Mouse (Mus musculus) gastrocnemius, postnatal 14 days (tissue): Measurements from ENCODE around the gene Hebp1. TPM values are rescaled to one million over a fixed set of nuclear protein-coding genes. Genes with fewer than 3 reads are reported as not detected.

ENCODE experiments used
- DNase-seq: peaks from one replicate; pipeline ENCODE4 v3.0.0; 2021; ENCODE audit warnings: mixed read lengths
- intact Hi-C: fragments of 180-260 bp; cut with DNase I; formaldehyde crosslinking; loops from one replicate; pipeline ENCODE4 v1.15.1; 2025; ENCODE audit warnings: low total_unique reads
- total RNA-seq, 2 experiments: library from RNA; stranded (reverse); gene quantifications; 2 replicates each; pipeline ENCODE4 v1.2.3; 2021

Hebp1 gene
- total RNA-seq, 2 experiments from 2014 or later: 9.7 to 10.3 TPM

DNA sequence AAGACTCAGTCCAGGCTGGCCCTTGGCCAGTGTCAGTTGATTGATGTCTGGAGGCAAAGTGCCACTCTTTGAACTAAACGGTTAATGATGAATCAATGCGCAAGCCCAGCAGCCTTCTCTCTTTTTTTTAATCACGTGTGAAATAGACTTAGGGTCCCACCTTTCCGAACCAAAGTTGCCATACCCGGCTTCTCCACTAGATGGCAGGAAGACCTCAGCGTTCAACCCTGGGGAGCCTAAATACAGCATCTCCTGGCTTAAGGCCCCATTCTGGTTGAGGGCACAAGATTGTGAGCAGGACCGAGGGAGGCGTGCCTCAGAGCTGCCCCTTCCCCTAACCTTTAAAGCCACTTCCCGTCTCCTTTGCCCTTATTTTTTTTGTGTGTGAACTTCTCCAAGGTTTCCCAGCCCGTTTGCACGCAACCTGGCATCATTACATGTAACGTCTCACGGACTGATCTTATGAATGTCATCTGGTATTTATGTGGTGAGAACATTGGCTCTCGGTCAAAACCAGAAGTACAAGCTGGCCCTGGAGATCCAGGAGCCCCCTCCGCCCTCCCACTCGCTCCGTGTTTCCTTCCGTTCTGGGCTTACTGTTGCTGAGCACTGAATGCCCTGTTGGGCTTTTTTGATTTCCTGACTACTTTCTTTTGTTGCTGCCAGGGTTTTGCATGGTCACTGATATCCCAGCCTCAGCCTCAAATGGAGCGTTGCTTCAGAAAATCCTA, 109.9 kb downstream of the Hebp1 start:
- DNase-seq: peak; percentile 75
- intact Hi-C loops: loop anchor here (2.0 to 10.0 kb wide), 2 partner anchors 57 to 297 kb away; no protein-coding TSS in a partner anchor

Other genes with a start within 250 kb of the Hebp1 start
- 1 to 10 TPM; 2.7 to 2.8 TPM for gene Apold1, start 216.3 kb downstream of the Hebp1 start, total RNA-seq
- 10 to 100 TPM; 30.2 to 33.0 TPM for gene Ddx47, start 186.4 kb downstream of the Hebp1 start, total RNA-seq
- gene Gprc5a, start 132.4 kb downstream of the Hebp1 start, total RNA-seq: under 1 TPM; 0.41 to 0.66 TPM
- not detected for gene Gprc5d, start 79.7 kb downstream of the Hebp1 start, total RNA-seq
- 1 to 10 TPM; 2.5 to 3.1 TPM for gene Fam234b, start within 50 bp of the Hebp1 start, total RNA-seq
- gene Gsg1, start 56.3 kb upstream of the Hebp1 start, total RNA-seq: under 1 TPM in 1 of 2 experiments, not detected in 1; 0.29 TPM
- gene Pbp2, start 112.4 kb upstream of the Hebp1 start, total RNA-seq: not detected
- gene Emp1, start 164.5 kb upstream of the Hebp1 start, total RNA-seq: 100 to 1,000 TPM in 1 of 2 experiments, 10 to 100 TPM in 1; 83.9 to 105 TPM